Mouse (Mus musculus) intestine, embryonic 14.5 days (tissue): ENCODE data around the gene Serpina10. TPM values are rescaled to one million over a fixed set of nuclear protein-coding genes. Genes with fewer than 3 reads are reported as not detected.
"Not testable (repeated sequence)": the region's sequence is repeated elsewhere in the genome, so short reads cannot be mapped to it uniquely, and the experiment has no call there.

Experiments used
- ATAC-seq: fragments of 200-750 bp; cut with Nextera tagmentation; replicated peaks from 2 replicates; pipeline ENCODE4 v1.8.0; 2017; ENCODE audit warnings: low read depth, moderate number of reproducible peaks, moderate TSS enrichment, moderate library complexity; ENCODE audit not compliant: low FRiP score, low TSS enrichment
- DNase-seq: peaks from one replicate; pipeline ENCODE4 v3.0.0-alpha.2; 2018; ENCODE audit warnings: low spot score
- H3K27ac ChIP-seq: fragments of 300-500 bp; sonication (generic); 2 replicates; pipeline ENCODE4 v1.5.1; 2014; ENCODE audit warnings: low read depth, mild to moderate bottlenecking, control low read depth
- H3K27me3 ChIP-seq: fragments of 300-500 bp; sonication (generic); replicated peaks from 2 replicates; pipeline ENCODE4 v1.6.1; 2014; ENCODE audit warnings: low read length, control low read depth; ENCODE audit not compliant: control insufficient read depth, insufficient read depth
- H3K36me3 ChIP-seq: fragments of 300-500 bp; sonication (generic); 2 replicates; pipeline ENCODE4 v1.6.1; 2014; ENCODE audit warnings: low read length, control low read depth; ENCODE audit not compliant: control insufficient read depth, insufficient read depth
- H3K4me1 ChIP-seq: fragments of 300-500 bp; sonication (generic); replicated peaks from 2 replicates; pipeline ENCODE4 v1.6.1; 2014; ENCODE audit warnings: low read length, control low read depth, mixed read lengths; ENCODE audit not compliant: control insufficient read depth, insufficient read depth
- H3K4me2 ChIP-seq: fragments of 300-500 bp; sonication (generic); 2 replicates; pipeline ENCODE4 v1.6.1; 2014; ENCODE audit warnings: low read length
- H3K4me3 ChIP-seq: fragments of 300-500 bp; sonication (generic); 2 replicates; pipeline ENCODE4 v1.5.1; 2014; ENCODE audit warnings: low read depth, low read length, control low read depth, mixed read lengths
- H3K9ac ChIP-seq: fragments of 300-500 bp; sonication (generic); 2 replicates; pipeline ENCODE4 v1.6.1; 2014; ENCODE audit warnings: mild to moderate bottlenecking, low read length
- H3K9me3 ChIP-seq: fragments of 300-500 bp; sonication (generic); 2 replicates; pipeline ENCODE4 v1.6.1; 2016; ENCODE audit warnings: low read length, control low read depth; ENCODE audit not compliant: control insufficient read depth
- WGBS: fragments of 180-500 bp; shearing (Covaris S2); extraction: QIAGEN DNeasy Blood & Tissue Kit; methylation state at CpG from one replicate; pipeline ENCODE4 v1.1.7; 2014; 5-methylcytosine and 5-hydroxymethylcytosine counted together
- polyA plus RNA-seq: library from polyadenylated mRNA; unstranded; fragments of >200 nt; fragmentation: Nextera tagmentation; extraction: Ambion mirVana; gene quantifications from 2 replicates; pipeline ENCODE4 v1.2.1, GENCODE M21; 2014

Gene Serpina10
- polyA plus RNA-seq, 1 experiment from 2014 or later: 0.42 TPM

- 58% methylated on average over 2 of the region's 2 CpGs for WGBS
- no peak overlapping the region for H3K27ac ChIP-seq
- no peak overlapping the region for H3K9ac ChIP-seq
- DNase-seq (no peak), ATAC-seq (no peak)
- H3K27me3 ChIP-seq: no peaks in the 10 kb centered on the region
- no peaks in the 10 kb centered on the region for H3K9me3 ChIP-seq
- no peak overlapping the region for H3K4me3 ChIP-seq
- H3K4me2 ChIP-seq: no peak overlapping the region
- H3K36me3 ChIP-seq: no peaks in the 10 kb centered on the region
- H3K4me1 ChIP-seq: no peaks in the 10 kb centered on the region
These were observed 32.8 kb downstream of the Serpina10 start for GRCm38 (mm10) chr12:103598411-103598810.

GRCm38 (mm10) chr12:103583771-103584170 lies 47.5 kb downstream of the Serpina10 start:
- ATAC-seq: no peak
- Histone ChIP-seq H3K27me3 (no peaks in the 10 kb centered on the region), H3K36me3 (no peaks in the 10 kb centered on the region), H3K27ac (no peak overlapping the region), H3K9me3 (no peaks in the 10 kb centered on the region), H3K4me3 (no peak overlapping the region), H3K9ac (no peak overlapping the region), H3K4me1 (no peaks in the 10 kb centered on the region), H3K4me2 (no peak overlapping the region)
- 54% methylated on average over 8 of the region's 8 CpGs for WGBS
- DNase-seq: no peak

- not testable (repeated sequence) for H3K4me1 ChIP-seq, ATAC-seq
These were observed 53.1 kb downstream of the Serpina10 start for GRCm38 (mm10) chr12:103578148-103578547.

GRCm38 (mm10) chr12:103569690-103570089 lies 61.6 kb downstream of the Serpina10 start:
- Histone ChIP-seq H3K9me3 (no peaks in the 10 kb centered on the region), H3K36me3 (no peaks in the 10 kb centered on the region), H3K9ac (no peak overlapping the region), H3K4me1 (no peaks in the 10 kb centered on the region), H3K27me3 (no peaks in the 10 kb centered on the region), H3K27ac (no peak overlapping the region), H3K4me2 (no peak overlapping the region), H3K4me3 (no peak overlapping the region)
- DNase-seq (no peak), ATAC-seq (0 out of 2 replicates have a peak, but pooled peaks have one; percentile 19)
- 62% methylated on average over 6 of the region's 6 CpGs for WGBS

More at GRCm38 (mm10) chr12:103578148-103578547, 53.1 kb downstream of the Serpina10 start:
- H3K4me3 ChIP-seq, H3K9me3 ChIP-seq, H3K4me2 ChIP-seq, H3K27ac ChIP-seq, H3K36me3 ChIP-seq, DNase-seq, H3K27me3 ChIP-seq, H3K9ac ChIP-seq: not testable (repeated sequence)
- WGBS: 90% methylated on average over 6 of the region's 6 CpGs

- Histone ChIP-seq H3K4me3 (no peak overlapping the region), H3K27me3 (no peaks in the 10 kb centered on the region), H3K36me3 (no peaks in the 10 kb centered on the region), H3K4me2 (no peak overlapping the region), H3K9me3 (no peaks in the 10 kb centered on the region), H3K4me1 (no peaks in the 10 kb centered on the region), H3K27ac (no peak overlapping the region), H3K9ac (no peak overlapping the region)
- DNase-seq (no peak), ATAC-seq (no peak)
- 56% methylated on average over 3 of the region's 3 CpGs for WGBS
These were observed 64.1 kb downstream of the Serpina10 start for GRCm38 (mm10) chr12:103567129-103567528.

GRCm38 (mm10) chr12:103565151-103565550 lies 66.1 kb downstream of the Serpina10 start:
- Histone ChIP-seq H3K4me1 (no peaks in the 10 kb centered on the region), H3K4me2 (no peak overlapping the region), H3K9ac (no peak overlapping the region), H3K4me3 (no peak overlapping the region), H3K9me3 (no peaks in the 10 kb centered on the region), H3K27me3 (no peaks in the 10 kb centered on the region), H3K27ac (no peak overlapping the region), H3K36me3 (no peaks in the 10 kb centered on the region)
- 80% methylated on average over 7 of the region's 7 CpGs for WGBS
- DNase-seq (no peak), ATAC-seq (no peak)

Other genes with a start within 250 kb of the Serpina10 start
- 5.6 and 8.1 TPM in 2 replicates for gene Otub2, start 242.8 kb downstream of the Serpina10 start, polyA plus RNA-seq
- gene 9330161L09Rik, start 223.6 kb downstream of the Serpina10 start, polyA plus RNA-seq: 0.24 and 0.67 TPM in 2 replicates
- gene Ddx24, start 205.6 kb downstream of the Serpina10 start, polyA plus RNA-seq: 84.0 and 90.1 TPM in 2 replicates
- 37.9 and 42.5 TPM in 2 replicates for gene Ifi27, start 197.2 kb downstream of the Serpina10 start, polyA plus RNA-seq
- 16.4 and 23.2 TPM in 2 replicates for gene Ifi27l2a, start 187.8 kb downstream of the Serpina10 start, polyA plus RNA-seq
- gene Ifi27l2b, start 174.2 kb downstream of the Serpina10 start, polyA plus RNA-seq: 6.5 and 8.5 TPM in 2 replicates
- 1.2 and 1.8 TPM in 2 replicates for gene Ppp4r4, start 99.2 kb downstream of the Serpina10 start, polyA plus RNA-seq
- 0.90 and 75.1 TPM in 2 replicates for gene Serpina6, start 25.8 kb upstream of the Serpina10 start, polyA plus RNA-seq
- gene Serpina16, start 44.7 kb upstream of the Serpina10 start, polyA plus RNA-seq: 0.27 TPM in 1 of 2 replicates, not detected in the other
- gene Serpina1f, start 64.1 kb upstream of the Serpina10 start, polyA plus RNA-seq: 0.20 TPM in 1 of 2 replicates, not detected in the other
- 5.2 and 6.6 TPM in 2 replicates for gene Serpina1d, start 142.1 kb upstream of the Serpina10 start, polyA plus RNA-seq
- 58.4 and 58.7 TPM in 2 replicates for gene Serpina1b, start 198.9 kb upstream of the Serpina10 start, polyA plus RNA-seq
- gene Serpina1a, start 232.1 kb upstream of the Serpina10 start, polyA plus RNA-seq: 35.4 and 41.6 TPM in 2 replicates